Mouse (Mus musculus): ENCODE data around the gene Tmtc4. TPM values are rescaled to one million over a fixed set of nuclear protein-coding genes. Genes with fewer than 3 reads are reported as not detected.

Gene Tmtc4
- total and polyA plus RNA-seq, 3 experiments = 1.4 to 3.3 (median 2.7) TPM

DNA sequence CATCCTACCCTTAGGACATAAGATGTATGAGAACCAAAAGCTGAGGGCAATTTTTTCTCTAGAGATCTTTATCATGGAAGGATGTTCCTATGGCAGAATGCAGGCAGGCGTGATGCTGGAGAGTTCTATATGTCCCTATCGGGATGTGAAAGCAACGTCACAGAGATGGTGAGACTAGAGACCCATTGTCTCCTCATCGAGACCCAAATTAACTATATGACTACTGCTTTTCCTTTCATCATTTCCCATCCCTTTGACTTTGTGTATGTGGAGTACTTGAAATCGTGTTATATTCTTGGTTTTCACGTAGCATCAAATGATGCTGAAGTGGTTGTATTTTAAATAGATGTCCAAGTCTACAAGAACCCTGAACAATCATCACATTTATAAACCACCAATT, 70.2 kb downstream of the Tmtc4 start, which contains the start of gene Ggact:
Ggact (minus strand) TSS at position 101 of the 400 bp plus-strand sequence.
- Histone ChIP-seq H3K9ac (ENCODE audit: insufficient read depth, low read depth) (peak within 1 kb of the TSS; percentile 83), H3K9me3 (replicated peaks; ENCODE audit: low read length) (no peaks in the 10 kb centered on the region), H3K4me2 (ENCODE audit: insufficient read depth, low read depth, poor library complexity, severe bottlenecking) (peak within 1 kb of the TSS; percentile 97), H3K27me3 (replicated peaks) (no peaks in the 10 kb centered on the region), H3K4me3 (replicated peaks in 1 of 3; ENCODE audit: low read depth in 2 of 3, low read length in 2 of 3, poor library complexity in 1 of 3) (peak within 1 kb of the TSS; percentile 72 to 95 (median 81)), H3K36me3 (replicated peaks in 1 of 2; ENCODE audit: control insufficient read depth in 1 of 2, insufficient read depth in 1 of 2, low read length in 1 of 2) (peaks cover 0 to 13% of the 10 kb centered on the region in 2 experiments), H3K79me2 (replicated peaks; ENCODE audit: control insufficient read depth, extremely low read depth, insufficient read depth, poor library complexity, severe bottlenecking) (peaks cover 9% of the 10 kb centered on the region), H3K4me1 (ENCODE audit: control insufficient read depth in 1 of 2, insufficient read depth in 2 of 2) (peaks cover 10 to 46% of the 10 kb centered on the region in 2 experiments; a peak in 3 of 4 replicates), H3K27ac (ENCODE audit: insufficient read depth, low read depth) (0 out of 2 replicates have a peak within 1 kb of the TSS, but pooled peaks have one; percentile 54)
- no peak for TF ChIP-seq KAT2A (IDR thresholded peaks at IDR 0.05; ENCODE audit: insufficient replicate concordance, low read length)
- TF ChIP-seq IRF4 (IDR thresholded peaks at IDR 0.05; ENCODE audit: low read depth, low read length) = no peak
- TF ChIP-seq JUN (IDR thresholded peaks at IDR 0.05; ENCODE audit: insufficient read depth, low read depth, low read length) = no peak
- no peak for TF ChIP-seq POLR2A (IDR thresholded peaks at IDR 0.05; ENCODE audit: low read depth, low read length)
- TF ChIP-seq SMC3 (IDR thresholded peaks at IDR 0.05; ENCODE audit: low read depth, low read length) = no peak
- TF ChIP-seq EP300 (IDR thresholded peaks at IDR 0.05; ENCODE audit: low read length) = no peak
- no peak for TF ChIP-seq TCF12 (IDR thresholded peaks at IDR 0.05; ENCODE audit: low read depth, low read length)
- TF ChIP-seq MEF2A (IDR thresholded peaks at IDR 0.05; ENCODE audit: borderline replicate concordance, low read depth, low read length) = no peak
- TF ChIP-seq ZC3H11A (IDR thresholded peaks at IDR 0.05; ENCODE audit: low read depth, low read length) = no peak
- no peak for TF ChIP-seq POLR2AphosphoS2 (IDR thresholded peaks at IDR 0.05; ENCODE audit: low read depth, low read length)
- TF ChIP-seq ZKSCAN1 (IDR thresholded peaks at IDR 0.05; ENCODE audit: borderline replicate concordance, low read depth, low read length) = no peak
- in situ Hi-C loops (cut with MboI; ENCODE audit: low pct_ligation_motif_present, low pct_unique_long_range_greater_than_20kb, low sequenced_read_pairs) (no loop called here), dilution Hi-C loops (cut with MboI; ENCODE audit: extremely low pct_ligation_motif_present, extremely low pct_unique_long_range_greater_than_20kb, low sequenced_read_pairs) (no loop called here)
- DNase-seq (ENCODE audit: extremely low read depth) = no peak

DNA sequence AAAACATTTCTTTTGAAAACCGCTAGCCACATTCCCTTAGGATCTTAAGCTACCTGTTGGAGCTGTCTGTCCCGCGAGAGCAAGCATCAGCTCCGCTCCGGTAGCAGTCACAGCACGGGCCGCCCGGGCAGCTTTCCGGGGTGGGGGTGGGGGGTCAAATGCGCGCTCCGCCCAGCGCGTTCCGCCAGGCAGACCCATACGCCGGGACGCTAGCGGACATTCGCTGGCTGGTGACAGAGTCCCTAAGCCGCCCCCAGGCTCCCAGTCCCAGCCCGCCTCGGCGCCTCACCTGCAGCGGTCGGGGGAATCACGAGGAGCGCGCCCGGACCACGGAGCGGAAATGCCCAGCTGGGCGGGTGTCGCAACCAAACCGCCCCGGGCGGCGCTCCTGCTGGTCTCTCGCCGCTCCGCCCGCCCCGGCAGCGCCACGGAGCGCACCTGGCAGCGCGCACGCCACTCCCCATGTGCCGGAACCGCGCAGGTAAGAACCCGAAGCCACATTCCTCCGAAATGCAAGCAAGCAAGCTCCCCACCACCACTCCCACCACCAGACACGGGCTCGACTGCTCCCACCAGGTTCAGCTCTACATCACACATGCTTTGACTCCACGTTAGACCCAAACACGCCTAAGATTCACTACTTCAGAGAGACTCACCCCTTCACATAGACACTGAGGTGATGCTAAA, 70.9 kb downstream of the Tmtc4 start:
- H3K9me3 ChIP-seq (replicated peaks; ENCODE audit: low read length) = no peaks in the 10 kb centered on the region
- H3K27ac ChIP-seq (ENCODE audit: insufficient read depth, low read depth) = 0 out of 2 replicates have a peak overlapping the region, but pooled peaks have one; percentile 54
- H3K27me3 ChIP-seq (replicated peaks) = no peaks in the 10 kb centered on the region
- peaks cover 0 to 20% of the 10 kb centered on the region in 2 experiments for H3K36me3 ChIP-seq (replicated peaks in 1 of 2; ENCODE audit: control insufficient read depth in 1 of 2, insufficient read depth in 1 of 2, low read length in 1 of 2)
- peak overlapping the region; percentile 72 to 95 (median 81) for H3K4me3 ChIP-seq (replicated peaks in 1 of 3; ENCODE audit: low read depth in 2 of 3, low read length in 2 of 3, poor library complexity in 1 of 3)
- H3K79me2 ChIP-seq (replicated peaks; ENCODE audit: control insufficient read depth, extremely low read depth, insufficient read depth, poor library complexity, severe bottlenecking) = peaks cover 13% of the 10 kb centered on the region
- H3K9ac ChIP-seq (ENCODE audit: insufficient read depth, low read depth) = peak overlapping the region; percentile 83
- dilution Hi-C loops (cut with MboI; ENCODE audit: extremely low pct_ligation_motif_present, extremely low pct_unique_long_range_greater_than_20kb, low sequenced_read_pairs) (no loop called here), in situ Hi-C loops (cut with MboI; ENCODE audit: low pct_ligation_motif_present, low pct_unique_long_range_greater_than_20kb, low sequenced_read_pairs) (no loop called here)
- peak; percentile 91 for TF ChIP-seq MXI1 (IDR thresholded peaks at IDR 0.05; ENCODE audit: low read depth, low read length)
- no peak for TF ChIP-seq RAD21 (IDR thresholded peaks at IDR 0.05; ENCODE audit: low read depth, low read length)
- 0 out of 2 replicates have a peak, but pooled peaks have one; percentile 36 for TF ChIP-seq NELFE (IDR thresholded peaks at IDR 0.05; ENCODE audit: low read depth, low read length)
- peak; percentile 88 for TF ChIP-seq CHD2 (IDR thresholded peaks at IDR 0.05; ENCODE audit: low read length)
- TF ChIP-seq ZMIZ1 (IDR thresholded peaks at IDR 0.05; ENCODE audit: low read depth, low read length) = peak; percentile 66
- peak; percentile 76 for TF ChIP-seq HCFC1 (IDR thresholded peaks at IDR 0.05; ENCODE audit: low read depth, low read length)
- TF ChIP-seq ELF1 (IDR thresholded peaks at IDR 0.05; ENCODE audit: low read depth, low read length) = peak; percentile 69; the same call in 1 of the 2 replicates
- peak; percentile 54; the same call in 1 of the 2 replicates for TF ChIP-seq MAX (IDR thresholded peaks at IDR 0.05; ENCODE audit: low read length)
- peak; percentile 11; the same call in 1 of the 2 replicates for TF ChIP-seq KAT2A (IDR thresholded peaks at IDR 0.05; ENCODE audit: insufficient replicate concordance, low read length)
- TF ChIP-seq IRF4 (IDR thresholded peaks at IDR 0.05; ENCODE audit: low read depth, low read length) = 0 out of 2 replicates have a peak, but pooled peaks have one; percentile 24
- TF ChIP-seq POLR2A (IDR thresholded peaks at IDR 0.05; ENCODE audit: low read depth, low read length) = peak; percentile 66; the same call in 1 of the 2 replicates
- peak; percentile 79; the same call in 1 of the 2 replicates for TF ChIP-seq UBTF (IDR thresholded peaks at IDR 0.05; ENCODE audit: low read depth, low read length)
- TF ChIP-seq BHLHE40 (IDR thresholded peaks at IDR 0.05; ENCODE audit: low read depth, low read length) = peak; percentile 59
- TF ChIP-seq TCF12 (IDR thresholded peaks at IDR 0.05; ENCODE audit: low read depth, low read length) = peak; percentile 77
- TF ChIP-seq NRF1 (IDR thresholded peaks at IDR 0.05; ENCODE audit: low read depth, low read length) = peak; percentile 56; the same call in 1 of the 2 replicates
- TF ChIP-seq USF1 (IDR thresholded peaks at IDR 0.05; ENCODE audit: low read depth, low read length) = no peak; the same call in 1 of the 2 replicates
- TF ChIP-seq MAZ (IDR thresholded peaks at IDR 0.05; ENCODE audit: low read depth, low read length) = peak; percentile 70
- TF ChIP-seq MYC (IDR thresholded peaks at IDR 0.05; ENCODE audit: low read depth, low read length) = 0 out of 2 replicates have a peak, but pooled peaks have one; percentile 30
- TF ChIP-seq EP300 (IDR thresholded peaks at IDR 0.05; ENCODE audit: low read length) = no peak
- TF ChIP-seq ZNF384 (IDR thresholded peaks at IDR 0.05; ENCODE audit: low read depth, low read length) = no peak
- TF ChIP-seq MEF2A (IDR thresholded peaks at IDR 0.05; ENCODE audit: borderline replicate concordance, low read depth, low read length) = peak; percentile 10; the same call in 1 of the 2 replicates
- TF ChIP-seq TBP (conservative IDR thresholded peaks at IDR 0.05; ENCODE audit: low read depth, low read length) = peak; percentile 26; the same call in 1 of the 2 replicates
- no peak; the same call in 1 of the 2 replicates for TF ChIP-seq ETS1 (conservative IDR thresholded peaks at IDR 0.05; ENCODE audit: low read depth, low read length)
- peak overlapping the region; percentile 80 for H3K4me2 ChIP-seq (ENCODE audit: insufficient read depth, low read depth, poor library complexity, severe bottlenecking)
- peak; percentile 73 for DNase-seq (ENCODE audit: extremely low read depth)
- H3K4me1 ChIP-seq (ENCODE audit: control insufficient read depth in 1 of 2, insufficient read depth in 2 of 2) = peaks cover 7 to 39% of the 10 kb centered on the region in 2 experiments; a peak in 2 of 4 replicates

Data from CH12.LX (cell line).